Mouse (Mus musculus) ES-Bruce4 (cell line): ENCODE data around the gene Tcte2.

ENCODE experiments used
- CTCF ChIP-seq: IDR thresholded peaks from one replicate; pipeline ENCODE4 v1.8.1; 2011; ENCODE audit warnings: low read depth, low read length
- POLR2A ChIP-seq: IDR thresholded peaks from one replicate; pipeline ENCODE4 v1.8.1; 2011; ENCODE audit warnings: low read length; ENCODE audit not compliant: insufficient read depth

GRCm38 (mm10) chr17:13746330-13746729, 15.3 kb downstream of the Tcte2 start:
- TF ChIP-seq CTCF (no peak), POLR2A (no peak)
